Mouse (Mus musculus): ENCODE data around the gene Gm45808.

GRCm38 (mm10) chr7:45462325-45462724 is 24.3 kb downstream of the Gm45808 start:
- TF ChIP-seq FLI1 (IDR thresholded peaks at IDR 0.05; ENCODE audit: low read length), result no peak
- TF ChIP-seq GATA1 (IDR thresholded peaks at IDR 0.05; ENCODE audit: borderline replicate concordance, low read length), result no peak

Measured in megakaryocyte, embryonic 14.5 days (primary cell).